Mouse (Mus musculus) urinary bladder, adult 2 months (tissue): Measurements from ENCODE around the gene Wnt2. TPM values are rescaled to one million over a fixed set of nuclear protein-coding genes. Genes with fewer than 3 reads are reported as not detected.

ENCODE experiments used
- DNase-seq: peaks from one replicate; pipeline ENCODE4 v3.0.0; 2022; ENCODE audit warnings: low spot score
- polyA plus RNA-seq: library from polyadenylated mRNA; depleted of rRNA; stranded (reverse); fragments of >200 nt; gene quantifications from 2 replicates; pipeline ENCODE4 v1.2.3, GENCODE M21; 2012; rRNA removed

The Wnt2 gene
- 43.5 and 48.9 TPM in 2 replicates for polyA plus RNA-seq

DNA sequence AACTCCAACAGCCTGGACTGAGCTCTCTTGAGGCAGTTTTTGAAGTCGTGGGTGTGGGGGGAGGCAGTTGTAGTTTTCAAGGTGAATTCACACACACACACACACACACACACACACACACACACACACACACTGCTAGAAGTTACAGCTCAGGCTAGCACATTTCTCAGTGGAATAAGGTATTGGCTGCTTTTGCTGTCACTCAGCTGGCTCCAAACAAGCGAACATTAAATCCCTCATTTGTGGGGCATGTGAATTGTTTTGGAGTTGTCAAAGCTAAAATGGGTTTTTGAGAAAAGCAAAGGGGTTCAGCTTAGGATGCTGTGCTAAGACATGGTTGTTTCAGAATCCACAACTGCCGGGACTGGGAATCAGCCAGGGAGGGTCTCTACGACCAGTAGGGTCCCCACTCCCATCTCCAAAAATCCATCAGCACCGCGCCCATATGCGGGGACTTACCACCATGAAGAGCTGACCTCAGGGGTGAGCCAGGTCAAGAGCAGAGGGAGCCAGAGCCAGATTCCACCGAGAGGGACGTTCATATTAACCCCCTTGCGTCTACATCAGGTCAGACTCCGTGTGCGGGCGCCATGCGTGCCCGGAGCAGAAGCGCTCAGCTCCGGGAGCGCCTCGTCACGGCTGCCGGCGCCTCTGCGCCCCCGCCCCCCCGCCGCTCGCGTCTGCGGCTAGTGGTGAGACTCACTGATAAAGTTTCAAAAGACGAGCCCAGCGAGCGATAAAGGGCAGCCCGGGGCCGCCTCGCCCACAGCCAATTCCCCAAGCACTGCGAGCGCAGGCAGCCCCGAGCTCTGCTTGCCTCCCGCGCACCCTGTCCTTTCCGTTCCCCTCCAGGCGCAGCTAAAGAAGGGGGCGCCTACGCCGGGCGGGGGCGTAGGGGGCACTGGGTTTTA lies at the start of gene Wnt2:
Gene Wnt2 (minus strand): TSS at position 840 of the 911 bp plus-strand sequence.
- no peak for DNase-seq

DNA sequence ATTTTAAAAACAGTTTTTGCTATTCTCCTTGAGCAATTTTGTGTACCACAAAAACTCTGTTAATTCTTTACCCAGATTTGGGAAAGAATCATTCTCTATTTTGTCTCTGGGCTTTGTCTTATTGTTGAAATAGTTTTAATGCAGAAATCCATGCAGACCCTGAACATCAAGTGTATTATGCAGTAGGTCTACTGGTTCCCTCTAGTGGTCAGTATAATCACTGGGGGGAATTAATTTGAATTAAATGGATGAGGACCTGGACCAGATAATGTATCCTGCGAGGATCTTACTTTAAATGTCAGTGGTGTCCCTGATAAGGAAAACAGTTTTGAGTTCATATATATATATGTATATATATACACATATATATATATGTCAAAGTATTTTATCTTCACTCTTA lies 48.2 kb upstream of the Wnt2 start:
- no peak for DNase-seq

DNA sequence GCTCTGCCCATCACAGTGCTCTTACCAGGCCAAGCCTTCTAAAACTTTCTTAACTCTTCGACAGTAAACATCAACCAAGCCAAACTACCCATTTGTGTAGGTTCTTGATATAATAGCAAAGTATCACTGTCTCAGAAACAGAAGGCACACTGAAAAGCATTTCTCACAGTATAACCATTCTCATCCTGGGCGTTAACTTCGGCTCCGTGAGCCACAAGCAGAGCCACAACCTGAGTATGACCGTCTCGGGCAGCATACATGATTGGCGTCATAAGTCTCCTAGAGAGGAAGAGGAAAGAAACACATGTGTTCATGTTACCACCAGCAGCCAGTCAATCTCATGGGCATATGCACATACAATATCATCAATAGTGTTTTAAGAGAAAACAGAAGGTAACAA lies 46.6 kb upstream of the Wnt2 start:
- no peak for DNase-seq

DNA sequence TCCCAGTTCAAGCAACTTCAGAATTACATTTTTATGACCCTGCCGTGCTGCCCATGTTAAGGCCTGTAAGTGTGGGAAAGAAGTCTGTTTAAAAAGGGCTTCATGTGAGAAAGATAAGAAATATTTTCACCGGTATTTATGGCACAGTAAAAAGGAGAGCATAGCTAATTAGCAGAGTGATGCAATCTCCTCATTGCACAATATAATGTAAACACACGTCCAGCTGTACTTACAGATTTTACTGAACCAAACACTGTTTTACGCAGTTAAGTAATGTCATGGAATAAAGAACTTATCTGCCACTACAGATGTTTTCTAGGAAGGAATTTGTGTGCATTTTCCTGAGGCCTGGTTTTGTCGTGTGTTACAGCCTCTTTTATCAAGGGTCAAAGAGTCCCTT lies 46.2 kb upstream of the Wnt2 start:
- no peak for DNase-seq

DNA sequence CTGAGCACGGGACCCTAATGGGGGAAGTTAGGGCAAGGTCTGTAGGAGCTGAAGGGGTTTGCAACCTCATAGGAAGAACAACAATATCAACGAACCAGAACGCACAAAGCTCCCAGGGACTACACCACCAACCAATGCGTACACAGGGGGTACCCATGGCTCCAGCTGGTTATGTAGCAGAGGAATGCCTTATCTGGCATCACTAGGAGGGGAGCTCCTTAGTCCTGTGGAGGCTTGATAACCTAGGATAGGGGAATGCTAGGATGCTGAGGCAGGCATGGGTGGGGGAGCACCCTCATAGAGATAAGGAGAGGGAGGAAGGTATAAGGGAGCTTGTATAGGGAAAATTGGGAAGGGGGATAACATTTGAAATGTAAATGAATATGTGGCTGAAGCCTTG lies 27.5 kb upstream of the Wnt2 start:
- no peak for DNase-seq

DNA sequence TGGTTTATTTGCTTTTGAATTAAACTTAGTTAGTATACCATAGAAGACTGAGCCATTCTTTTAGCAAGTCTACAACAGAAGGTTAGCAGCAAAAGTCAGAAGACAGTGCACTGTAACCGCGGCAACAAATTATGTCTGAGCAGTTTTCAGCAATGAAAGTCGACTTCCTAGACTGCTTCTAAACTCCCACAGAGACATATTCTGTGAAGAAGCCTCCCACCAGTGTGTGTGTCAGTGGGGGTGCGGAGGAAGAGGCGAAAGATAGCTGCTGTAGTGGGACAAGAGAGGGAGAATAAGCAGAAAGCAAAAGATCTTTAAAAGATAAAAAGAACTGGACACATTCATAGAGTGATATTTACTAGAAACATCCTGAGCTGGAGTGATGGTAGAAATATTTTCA lies 21.3 kb upstream of the Wnt2 start:
- no peak for DNase-seq

DNA sequence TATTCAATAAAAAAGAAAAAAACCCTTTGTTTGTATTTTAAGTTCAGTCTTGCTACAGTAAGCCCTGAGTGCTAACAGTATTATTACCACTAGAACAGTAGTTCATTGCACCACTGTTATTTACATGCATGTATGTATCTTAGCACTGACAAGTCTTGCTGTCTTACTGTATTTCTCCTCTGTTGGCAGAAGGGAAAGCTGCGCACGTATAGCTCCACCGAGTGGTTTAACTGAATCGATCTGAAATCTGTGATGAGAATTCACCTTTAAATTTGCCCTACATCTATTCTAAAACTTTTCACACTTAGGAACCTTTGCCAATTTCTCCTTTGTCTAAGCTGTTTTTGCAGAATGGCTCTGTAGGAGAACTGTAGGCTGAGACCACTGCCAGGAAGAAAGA lies 13.9 kb upstream of the Wnt2 start:
- no peak for DNase-seq

DNA sequence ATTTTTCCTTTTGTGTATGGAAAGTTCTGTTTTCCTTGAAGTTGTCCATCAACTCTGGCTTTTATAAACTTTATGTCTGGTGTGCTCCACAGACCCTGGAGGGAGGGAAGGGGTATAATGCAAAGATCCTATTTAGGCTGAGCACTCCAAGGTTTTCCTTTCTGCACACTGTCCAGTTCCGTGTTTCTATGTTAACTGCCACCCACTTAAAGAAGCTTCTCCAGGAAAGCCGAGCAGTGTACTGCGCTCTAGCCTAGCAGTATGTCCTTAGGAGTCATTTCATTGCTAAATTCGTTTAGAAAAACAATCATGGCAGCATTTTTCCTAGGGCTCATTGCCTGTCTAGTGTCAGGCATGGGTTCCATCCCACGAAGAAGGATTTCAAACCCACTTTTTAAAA lies 12.8 kb upstream of the Wnt2 start:
- no peak for DNase-seq

DNA sequence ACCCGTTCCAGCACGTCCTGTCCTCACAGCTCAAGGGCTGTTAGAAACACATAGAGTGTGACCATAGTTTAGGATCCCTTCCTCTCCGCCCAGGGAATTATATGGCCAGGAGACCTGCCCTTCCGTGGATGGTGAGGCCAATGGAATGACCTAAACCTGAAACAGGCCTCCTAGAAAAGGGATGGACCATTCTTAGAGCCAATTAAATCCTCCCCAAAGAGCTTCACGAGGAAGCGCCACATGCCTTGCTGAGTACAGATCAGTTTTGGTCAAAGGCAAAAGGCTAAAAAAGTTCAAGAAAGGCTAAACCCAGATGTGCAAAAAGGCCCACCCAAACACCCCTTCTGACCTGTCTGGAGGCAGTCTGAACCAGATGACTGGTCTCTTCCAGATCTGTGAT lies 1.9 kb upstream of the Wnt2 start:
- no peak for DNase-seq

DNA sequence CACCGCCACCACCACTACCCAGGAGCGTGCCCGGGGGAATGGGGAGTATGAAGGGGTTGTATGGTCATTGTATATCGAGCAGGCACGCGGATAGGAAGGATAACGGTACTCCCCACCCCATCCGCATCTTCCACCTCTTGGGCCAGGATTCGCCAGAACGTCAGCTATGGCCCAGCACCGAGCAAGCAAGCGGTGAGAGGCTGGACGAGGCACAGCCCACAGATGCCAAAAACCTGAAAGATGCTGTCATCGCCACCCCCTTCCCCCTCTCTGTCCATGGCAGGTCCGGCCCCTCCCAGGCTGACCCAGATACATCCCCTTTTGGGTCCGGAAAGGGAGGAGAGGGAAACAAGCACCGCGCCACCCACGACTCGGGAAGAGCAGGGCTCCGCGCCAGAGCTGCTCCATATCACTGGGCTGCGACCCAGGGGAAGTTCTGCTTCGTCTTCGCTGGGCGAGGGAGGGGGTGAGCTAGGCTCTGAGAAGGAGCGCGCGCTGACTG lies 1.2 kb upstream of the Wnt2 start:
- no peak for DNase-seq

DNA sequence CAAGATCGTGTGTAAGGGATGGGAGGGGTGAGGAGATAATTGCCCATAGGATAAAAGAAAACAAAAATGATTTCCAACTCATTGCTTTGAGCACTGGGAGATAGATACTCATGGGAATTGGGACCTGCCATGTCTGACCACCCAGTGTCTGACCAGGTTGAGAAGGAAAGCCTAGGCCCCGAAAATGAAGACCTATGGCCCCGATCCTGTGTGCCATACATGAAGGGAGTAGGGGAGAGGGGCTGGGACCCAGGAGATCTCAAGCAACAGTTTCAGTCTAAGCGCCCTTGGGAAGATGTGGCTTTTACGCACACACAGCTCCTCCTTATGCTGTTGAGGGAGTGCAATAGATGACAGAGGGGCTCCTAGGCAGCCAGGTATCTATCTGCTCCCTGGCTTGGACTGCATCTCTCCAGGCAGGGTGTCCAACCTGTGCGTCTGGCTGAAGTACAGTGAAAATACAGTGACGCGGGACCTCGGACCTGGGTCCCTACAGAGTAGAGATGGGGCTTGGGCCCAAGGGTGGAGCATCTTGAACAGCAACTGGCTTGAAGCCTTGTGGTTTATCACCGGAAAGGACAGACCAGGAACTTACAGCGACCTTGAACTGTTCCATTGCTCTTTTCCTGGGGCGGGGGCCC lies 603 bp upstream of the Wnt2 start:
- DNase-seq = no peak

DNA sequence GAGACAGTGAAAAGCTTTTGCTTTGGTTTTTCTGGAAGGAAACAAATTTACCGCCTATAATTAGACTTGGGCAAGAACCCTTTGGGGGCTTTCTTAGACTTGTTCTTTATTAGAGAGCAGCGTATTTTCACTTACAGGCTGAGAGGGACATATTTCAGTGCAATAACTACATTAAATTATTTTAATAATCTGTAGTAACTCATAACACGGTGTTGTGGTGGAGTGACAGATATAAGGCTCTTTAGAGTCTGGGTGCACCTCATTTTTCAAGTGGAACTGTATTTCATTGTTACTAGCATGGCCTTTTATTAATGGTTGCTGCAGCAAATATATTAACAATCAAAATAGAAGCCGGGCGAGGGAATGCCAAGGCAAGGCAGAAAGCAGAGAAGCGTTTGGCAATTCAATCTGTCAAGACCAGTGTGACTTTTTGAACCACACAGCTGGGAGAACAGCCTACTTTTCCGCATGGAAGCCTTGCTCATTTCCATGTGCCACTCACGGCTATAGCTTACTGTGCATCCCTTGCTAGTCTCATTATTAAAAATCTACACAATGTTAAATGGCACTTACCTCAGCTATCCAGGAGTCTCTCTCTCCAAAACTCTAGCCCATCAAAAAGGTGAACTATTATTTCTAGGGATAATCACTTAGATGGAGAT lies 6.1 kb downstream of the Wnt2 start:
- DNase-seq = no peak

DNA sequence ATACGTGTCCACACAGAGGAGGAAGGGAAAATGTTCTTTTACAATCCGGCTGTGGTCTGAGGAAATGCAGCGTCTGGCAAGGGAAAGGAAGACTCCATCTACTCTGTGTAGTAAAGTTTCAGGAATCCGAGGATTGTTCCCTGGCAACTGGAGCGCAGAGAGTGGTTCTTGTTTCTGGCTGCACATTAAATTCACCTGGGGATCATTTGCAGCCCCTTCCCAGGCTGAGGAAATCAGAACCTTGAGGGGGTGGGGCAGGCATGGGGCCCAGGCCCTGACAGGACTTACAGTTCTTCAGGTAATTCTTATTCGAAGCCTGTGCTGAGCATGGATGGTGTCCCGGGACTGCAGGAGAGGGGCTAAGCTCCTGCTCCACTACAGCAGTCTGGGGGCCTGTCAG lies 17.0 kb downstream of the Wnt2 start:
- DNase-seq = no peak

DNA sequence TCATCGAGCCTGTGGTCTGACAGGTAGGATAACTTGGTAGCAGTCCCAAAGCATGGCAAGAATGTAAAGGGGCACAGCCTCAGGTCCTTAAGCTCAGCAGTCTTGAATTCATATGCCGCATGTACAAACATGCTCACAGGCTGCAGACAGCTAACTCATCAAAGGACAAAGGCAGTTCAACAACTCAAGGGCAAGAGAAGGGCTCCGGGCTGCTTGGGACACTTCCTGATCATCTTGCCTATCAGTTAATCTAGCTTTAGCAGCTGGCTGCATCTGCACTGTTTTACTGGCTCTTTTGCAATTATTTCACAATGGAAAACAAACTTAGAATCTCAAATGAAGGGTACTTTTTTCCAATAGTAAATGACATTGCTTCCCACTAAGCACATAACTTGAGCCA lies 23.0 kb downstream of the Wnt2 start:
- DNase-seq = no peak

DNA sequence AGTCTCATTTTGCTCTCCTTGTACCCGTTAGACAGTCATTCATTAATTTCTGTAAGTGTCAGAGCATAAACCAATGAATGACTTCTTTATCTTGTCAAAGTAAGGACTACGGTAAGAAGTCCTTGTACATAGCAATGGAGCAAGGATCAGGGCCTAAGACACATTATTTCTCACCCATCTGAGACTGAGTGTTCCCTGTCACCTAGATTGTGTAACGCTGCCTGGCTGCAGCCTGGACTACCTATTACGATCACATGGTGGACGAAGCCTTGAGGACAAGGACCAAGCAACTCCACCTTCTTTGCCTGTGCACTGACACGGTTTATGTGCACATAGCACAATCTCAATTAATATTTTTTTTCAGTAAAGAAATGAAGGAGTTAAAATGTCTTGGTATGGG lies 28.3 kb downstream of the Wnt2 start:
- DNase-seq = no peak

DNA sequence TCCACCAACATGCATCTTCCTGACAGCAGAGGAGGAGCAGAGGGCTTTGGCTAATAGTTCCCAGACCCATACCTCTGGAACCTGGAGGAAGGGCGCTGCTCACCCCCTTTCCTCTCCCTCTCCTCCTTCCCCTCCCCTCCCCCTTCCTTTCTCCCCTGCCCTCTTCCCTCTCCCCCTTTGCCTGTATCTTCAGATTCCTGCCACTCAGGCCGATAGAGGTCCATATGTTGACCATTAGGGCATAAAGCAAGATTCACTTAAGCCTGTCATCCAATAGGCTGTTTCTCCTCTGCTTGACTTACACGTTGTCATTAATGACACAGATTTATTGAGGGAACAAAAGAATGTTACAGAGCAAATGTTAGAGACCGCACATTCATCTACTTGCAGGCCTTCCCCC lies 31.9 kb downstream of the Wnt2 start:
- no peak for DNase-seq

DNA sequence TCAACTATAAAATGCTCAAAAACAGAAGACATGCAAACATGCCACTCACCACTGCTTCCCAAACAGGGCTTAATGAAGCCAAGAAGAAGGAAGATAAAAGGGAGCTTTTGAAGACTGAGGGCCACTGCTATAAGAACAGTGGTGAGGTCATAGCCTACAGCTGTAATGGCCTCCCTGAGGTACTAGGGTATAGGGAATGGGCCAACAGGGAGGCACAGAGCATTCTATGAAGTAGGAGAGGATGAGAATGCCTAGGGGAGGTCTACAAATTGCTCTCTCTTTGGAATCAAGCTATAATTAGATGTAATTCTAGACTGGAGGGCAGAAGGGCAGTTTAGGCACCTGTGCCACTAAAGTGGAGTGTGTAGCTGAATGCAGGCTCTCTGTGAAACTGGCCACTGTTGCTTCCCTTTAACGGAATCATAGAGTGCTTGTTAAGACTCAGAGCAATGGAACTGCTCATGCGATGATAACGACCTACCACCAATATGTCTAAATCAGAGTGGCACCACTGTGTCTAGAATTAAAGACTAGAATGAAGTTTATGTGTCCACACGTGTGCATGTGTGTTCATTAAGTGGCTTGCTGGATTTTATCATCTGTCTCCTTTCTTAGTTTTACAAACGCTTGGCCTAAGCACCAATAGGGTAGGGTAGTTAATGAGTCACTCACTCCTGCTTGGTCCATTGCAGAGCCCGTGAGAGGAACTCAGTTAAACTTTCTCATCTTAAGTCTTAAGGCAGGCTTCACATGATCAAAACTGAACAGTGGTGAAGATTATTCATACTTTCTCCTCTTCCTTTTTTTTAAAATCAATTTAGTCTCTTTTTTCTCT lies 35.2 kb downstream of the Wnt2 start:
- no peak for DNase-seq

DNA sequence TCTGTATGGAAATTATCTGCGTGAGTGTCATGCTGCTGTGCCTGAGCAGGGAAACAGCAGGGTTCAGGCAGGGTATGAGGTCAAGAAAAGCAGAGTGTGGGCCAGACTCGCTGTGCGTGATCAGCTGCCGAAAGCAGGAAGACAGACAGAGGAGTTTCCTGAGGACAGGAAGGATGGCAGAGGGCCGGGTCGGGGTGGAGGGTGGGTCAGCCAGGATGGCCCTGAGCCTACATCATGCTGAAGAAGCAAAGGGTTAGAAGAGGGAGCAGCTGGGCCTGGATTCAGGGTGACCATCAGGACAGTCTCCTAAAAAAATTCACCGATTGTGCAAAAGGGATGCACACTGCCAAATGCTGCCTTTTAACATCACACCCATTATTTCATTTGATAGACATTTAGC lies 38.8 kb downstream of the Wnt2 start:
- DNase-seq = no peak

DNA sequence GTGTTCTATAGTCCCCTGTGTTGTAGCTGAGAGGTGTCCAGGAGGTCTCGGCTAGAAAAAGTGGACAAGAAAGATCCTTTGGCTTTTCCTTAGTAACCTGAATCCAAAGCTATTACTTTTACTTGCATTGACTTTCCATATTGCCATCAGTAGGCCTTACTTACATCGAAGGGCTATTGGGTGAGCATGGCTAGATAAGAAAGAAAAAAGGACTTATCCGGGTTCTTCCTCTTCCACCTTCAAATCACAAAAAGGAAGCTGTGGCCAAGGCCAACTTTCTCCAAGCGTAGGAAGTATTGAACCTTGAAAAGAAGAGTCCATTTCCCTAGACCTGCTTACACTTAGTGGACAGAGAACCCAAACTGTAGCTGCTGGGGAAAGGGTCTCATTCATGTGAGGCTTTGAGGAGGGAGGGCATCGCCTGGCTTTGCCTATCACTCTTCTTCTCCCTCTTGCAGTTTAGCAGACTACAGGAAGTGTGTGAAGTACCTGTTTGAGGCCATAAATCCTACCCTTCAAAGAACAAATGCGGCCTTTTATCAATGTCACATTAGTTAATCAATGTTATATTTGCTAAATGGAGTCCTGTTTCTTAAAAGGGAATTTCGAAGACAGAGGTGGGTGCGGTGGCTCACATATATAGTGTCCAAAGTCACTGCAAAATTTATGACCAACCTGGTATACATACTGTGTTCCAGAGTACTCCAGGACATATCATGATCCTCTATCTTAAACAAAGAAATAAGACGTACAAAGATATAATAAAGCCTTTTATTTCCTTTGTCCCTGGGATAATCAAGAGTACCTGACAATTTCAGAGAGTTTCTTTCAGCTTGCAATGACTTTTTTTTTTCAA lies 40.0 kb downstream of the Wnt2 start:
- no peak for DNase-seq

DNA sequence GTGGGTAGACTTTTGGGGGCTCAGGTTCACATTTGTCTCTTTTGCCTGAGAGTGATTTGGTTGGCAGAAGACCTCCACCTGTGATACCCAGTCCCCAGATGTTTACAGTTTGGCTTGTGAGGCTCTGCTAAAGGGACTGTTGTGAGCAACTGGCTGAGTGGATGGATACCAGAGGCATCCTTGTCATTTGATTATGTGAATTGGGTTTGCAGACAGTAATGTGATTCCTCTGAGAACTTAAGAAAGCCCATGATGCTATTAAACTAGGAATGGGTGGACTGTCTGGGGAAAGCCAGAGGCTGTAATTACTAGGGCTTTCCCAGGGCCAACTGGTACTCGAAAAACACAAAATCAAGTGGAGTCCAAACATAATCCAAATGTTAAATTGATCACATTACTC lies 51.0 kb downstream of the Wnt2 start:
- DNase-seq = no peak

DNA sequence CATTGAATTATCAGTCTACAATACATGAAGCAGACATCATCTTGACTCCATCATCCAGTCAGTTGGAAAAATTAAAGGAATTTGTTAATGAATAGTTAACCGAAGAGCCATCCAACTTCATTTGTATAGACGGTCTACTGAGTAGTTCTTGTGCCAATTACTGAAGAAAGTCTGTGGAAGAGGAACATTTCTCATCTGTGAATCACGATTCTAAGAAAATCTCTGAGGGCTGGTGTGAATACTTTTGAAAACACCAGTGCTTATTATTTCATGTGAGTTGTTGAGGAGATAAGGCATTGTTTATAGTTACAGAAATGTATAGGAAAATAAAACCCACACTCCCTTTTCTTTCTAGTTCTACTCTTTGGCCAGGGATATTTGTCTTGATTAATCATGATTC lies 51.5 kb downstream of the Wnt2 start:
- no peak for DNase-seq
